In genomic region chr3:83938871-83939270, GRCm38 (mm10) we compare ENCODE assay signal across 18 mouse cellular contexts.
A peak's percentile ranks its signal among the peaks of the same experiment; 100 is the strongest.
DNase-seq lines count a peak whose midpoint lies in the region; ATAC-seq and TF ChIP-seq lines count a peak whose summit lies in the region.
"Had no signal": no experiment of that assay in that cellular context is flagged by ENCODE, and none has a peak within 500 bp of the region (broad histone marks: within the 10 kb centered on the region; RNA-seq: fewer than 3 reads in every experiment).

No protein-coding gene starts in this region.

- 62% methylated on average over 5 of the region's 5 CpGs for WGBS in heart, adult 2 months
- 68% methylated on average over 5 of the region's 5 CpGs for WGBS in lung, adult 2 months
- WGBS in kidney, embryonic 16.5 days, result 28% methylated on average over 5 of the region's 5 CpGs
- 43% methylated on average over 5 of the region's 5 CpGs for WGBS in stomach, postnatal 0 days

- H3K4me2 ChIP-seq in kidney, embryonic 16.5 days (replicated peaks; ENCODE audit: low read depth, low read length), result no peak overlapping the region
- H3K4me2 ChIP-seq in stomach, postnatal 0 days (replicated peaks; ENCODE audit: low read depth), result no peak overlapping the region
- H3K4me2 ChIP-seq: heart, embryonic 13.5 days; limb, embryonic 15.5 days; midbrain, embryonic 13.5 days; neural tube, embryonic 15.5 days had no signal

- H3K27me3 ChIP-seq in heart, adult 2 months (ENCODE audit: control insufficient read depth, insufficient read depth, low read length), result no peaks in the 10 kb centered on the region
- no peaks in the 10 kb centered on the region for H3K27me3 ChIP-seq in kidney, embryonic 16.5 days (ENCODE audit: insufficient read depth, low read length)
- no peaks in the 10 kb centered on the region for H3K27me3 ChIP-seq in stomach, postnatal 0 days (ENCODE audit: control insufficient read depth, insufficient read depth, low read length)
- H3K27me3 ChIP-seq: heart, embryonic 13.5 days; limb, embryonic 15.5 days; midbrain, embryonic 13.5 days; neural tube, embryonic 15.5 days had no signal

- TF ChIP-seq CTCF in heart, adult 2 months (IDR thresholded peaks at IDR 0.05), result no peak
- TF ChIP-seq CTCF in lung, adult 2 months (IDR thresholded peaks at IDR 0.05; ENCODE audit: insufficient read depth, low read length), result no peak
- TF ChIP-seq CTCF in stomach, postnatal 0 days (IDR thresholded peaks at IDR 0.05; ENCODE audit: low read depth), result no peak

- no peak overlapping the region for H3K9ac ChIP-seq in heart, adult 2 months (ENCODE audit: low read depth, low read length)
- H3K9ac ChIP-seq in kidney, embryonic 16.5 days (replicated peaks; ENCODE audit: low read length), result no peak overlapping the region; the same call in 1 of the 2 replicates
- H3K9ac ChIP-seq in stomach, postnatal 0 days (ENCODE audit: low read length), result no peak overlapping the region
- H3K9ac ChIP-seq: heart, embryonic 13.5 days; limb, embryonic 15.5 days; midbrain, embryonic 13.5 days; neural tube, embryonic 15.5 days had no signal

- intact Hi-C loops in heart, adult 2 months (cut with DNase I), result no loop called here

- H3K9me3 ChIP-seq in kidney, embryonic 16.5 days (ENCODE audit: low read length), result no peaks in the 10 kb centered on the region
- H3K9me3 ChIP-seq in stomach, postnatal 0 days (ENCODE audit: control insufficient read depth, low read length), result no peaks in the 10 kb centered on the region
- H3K9me3 ChIP-seq: heart, embryonic 13.5 days; limb, embryonic 15.5 days; midbrain, embryonic 13.5 days; neural tube, embryonic 15.5 days had no signal

- no peaks in the 10 kb centered on the region for H3K79me2 ChIP-seq in heart, adult 2 months (replicated peaks; ENCODE audit: control insufficient read depth, insufficient read depth, low read length)

- TF ChIP-seq POLR2A in heart, adult 2 months (IDR thresholded peaks at IDR 0.05; ENCODE audit: insufficient read depth, low read depth, low read length), result no peak
- no peak for TF ChIP-seq POLR2A in lung, adult 2 months (IDR thresholded peaks at IDR 0.05; ENCODE audit: borderline replicate concordance, extremely low read depth, low read depth, low read length)

- ATAC-seq in kidney, embryonic 16.5 days (ENCODE audit: low FRiP score, low TSS enrichment), result peak; percentile 84
- peak; percentile 54; the same call in 1 of the 2 replicates for ATAC-seq in stomach, postnatal 0 days (ENCODE audit: low FRiP score, low TSS enrichment)
- ATAC-seq in activated CD4-positive, CD25-positive, alpha-beta regulatory T cell, adult 4 months, result no peak
- ATAC-seq: forebrain, embryonic 16.5 days; midbrain, embryonic 13.5 days had no signal

- H3K27ac ChIP-seq in heart, adult 2 months, result no peak overlapping the region
- no peak overlapping the region for H3K27ac ChIP-seq in kidney, embryonic 16.5 days (ENCODE audit: low read length)
- no peak overlapping the region; the same call in 1 of the 2 replicates for H3K27ac ChIP-seq in stomach, postnatal 0 days (replicated peaks)
- H3K27ac ChIP-seq: heart, embryonic 13.5 days; limb, embryonic 15.5 days; midbrain, embryonic 13.5 days; neural tube, embryonic 15.5 days had no signal

- peak; percentile 91 for DNase-seq in heart, adult 11 months
- no peak for DNase-seq in heart, adult 2 months
- DNase-seq in lung, postnatal 10 days, result peak; percentile 33
- DNase-seq in lung, adult 2 months, result no peak
- DNase-seq in stomach, postnatal 0 days (ENCODE audit: low spot score), result no peak
- no peak for DNase-seq in frontal cortex, postnatal 36 days (ENCODE audit: low spot score in 2 of 2)
- DNase-seq: adrenal gland, adult 2 months; B cell, adult 2 months; cerebellum, postnatal 14 days; heart, postnatal 36 days; thymus, adult 2 months had no signal

- no peak for TF ChIP-seq EP300 in heart, adult 2 months (IDR thresholded peaks at IDR 0.05; ENCODE audit: insufficient read depth, low read depth, low read length)
- no peak for TF ChIP-seq EP300 in stomach, postnatal 0 days (optimal IDR thresholded peaks at IDR 0.05)

- H3K4me1 ChIP-seq in heart, adult 2 months (ENCODE audit: control insufficient read depth, insufficient read depth, low read length), result no peaks in the 10 kb centered on the region
- no peaks in the 10 kb centered on the region for H3K4me1 ChIP-seq in lung, adult 2 months (ENCODE audit: control insufficient read depth, insufficient read depth, low read length)
- H3K4me1 ChIP-seq in kidney, embryonic 16.5 days (ENCODE audit: insufficient read depth, low read length), result peaks cover 8% of the 10 kb centered on the region; the same call in 1 of the 2 replicates
- no peaks in the 10 kb centered on the region for H3K4me1 ChIP-seq in stomach, postnatal 0 days (replicated peaks; ENCODE audit: control insufficient read depth, insufficient read depth)
- H3K4me1 ChIP-seq: heart, embryonic 13.5 days; midbrain, embryonic 13.5 days had no signal

- H3K4me3 ChIP-seq in heart, adult 2 months, result no peak overlapping the region
- no peak overlapping the region for H3K4me3 ChIP-seq in lung, adult 2 months (replicated peaks; ENCODE audit: extremely low read depth, low read depth, low read length)
- no peak overlapping the region for H3K4me3 ChIP-seq in kidney, embryonic 16.5 days (ENCODE audit: low read length)
- H3K4me3 ChIP-seq in stomach, postnatal 0 days (ENCODE audit: low read depth, low read length), result no peak overlapping the region
- H3K4me3 ChIP-seq: heart, embryonic 13.5 days; limb, embryonic 15.5 days; midbrain, embryonic 13.5 days; neural tube, embryonic 15.5 days had no signal

- no peaks in the 10 kb centered on the region; the same call in 1 of the 2 replicates for H3K36me3 ChIP-seq in heart, adult 2 months (ENCODE audit: control insufficient read depth, insufficient read depth, low read length)
- H3K36me3 ChIP-seq in kidney, embryonic 16.5 days (ENCODE audit: insufficient read depth, low read length), result peaks cover 12% of the 10 kb centered on the region; the same call in 1 of the 2 replicates
- no peaks in the 10 kb centered on the region; the same call in 1 of the 2 replicates for H3K36me3 ChIP-seq in stomach, postnatal 0 days (ENCODE audit: control insufficient read depth, insufficient read depth, low read length)

Comparison
In these comparisons a context has a peak if more than half of its experiments do, and no peak if none do; other contexts are left out.
1. DNase-seq: peak in heart, adult 11 months (single experiment) and lung, postnatal 10 days (single experiment); none in heart, adult 2 months (0 of 2), lung, adult 2 months (single experiment), stomach, postnatal 0 days (single experiment) and frontal cortex, postnatal 36 days (0 of 2).